Mouse (Mus musculus) hindbrain, embryonic 14.5 days (tissue): Measurements from ENCODE around the gene Apof. TPM values are rescaled to one million over a fixed set of nuclear protein-coding genes. Genes with fewer than 3 reads are reported as not detected.
A peak's percentile ranks its signal among the peaks of the same experiment; 100 is the strongest.

ENCODE experiments used
- ATAC-seq: fragments of 200-750 bp; cut with Nextera tagmentation; 2 replicates; pipeline ENCODE4 v1.8.0; 2017; ENCODE audit warnings: moderate number of reproducible peaks, mild to moderate bottlenecking, moderate TSS enrichment, moderate library complexity; ENCODE audit not compliant: low FRiP score
- DNase-seq: peaks from one replicate; pipeline ENCODE4 v3.0.0-alpha.2; 2015; ENCODE audit warnings: low spot score
- H3K27ac ChIP-seq: fragments of 300-500 bp; sonication (generic); 2 replicates; pipeline ENCODE4 v1.5.1; 2014; ENCODE audit warnings: mild to moderate bottlenecking, moderate library complexity
- H3K27me3 ChIP-seq: fragments of 300-500 bp; sonication (generic); 2 replicates; pipeline ENCODE4 v1.6.1; 2014; ENCODE audit warnings: mild to moderate bottlenecking, low read length, mixed read lengths; ENCODE audit not compliant: control insufficient read depth, insufficient read depth
- H3K36me3 ChIP-seq: fragments of 300-500 bp; sonication (generic); replicated peaks from 2 replicates; pipeline ENCODE4 v1.6.1; 2014; ENCODE audit not compliant: control insufficient read depth, insufficient read depth
- H3K4me1 ChIP-seq: fragments of 300-500 bp; sonication (generic); replicated peaks from 2 replicates; pipeline ENCODE4 v1.6.1; 2014; ENCODE audit warnings: antibody characterized with exemption, low read length, mixed read lengths; ENCODE audit not compliant: control insufficient read depth, insufficient read depth
- H3K4me2 ChIP-seq: fragments of 300-500 bp; sonication (generic); replicated peaks from 2 replicates; pipeline ENCODE4 v1.6.1; 2014; ENCODE audit warnings: mild to moderate bottlenecking, moderate library complexity
- H3K4me3 ChIP-seq: fragments of 300-500 bp; sonication (generic); replicated peaks from 2 replicates; pipeline ENCODE4 v1.5.1; 2014; ENCODE audit warnings: mild to moderate bottlenecking, low read length
- H3K9ac ChIP-seq: fragments of 300-500 bp; sonication (generic); 2 replicates; pipeline ENCODE4 v1.6.1; 2014
- H3K9me3 ChIP-seq: fragments of 300-500 bp; sonication (generic); 2 replicates; pipeline ENCODE4 v1.6.1; 2016; ENCODE audit warnings: low read length; ENCODE audit not compliant: control insufficient read depth
- WGBS: fragments of 180-500 bp; shearing (Covaris S2); extraction: QIAGEN DNeasy Blood & Tissue Kit; methylation state at CpG from one replicate; pipeline ENCODE4 v1.1.7; 2014; 5-methylcytosine and 5-hydroxymethylcytosine counted together
- polyA plus RNA-seq: library from polyadenylated mRNA; unstranded; fragments of >200 nt; fragmentation: Nextera tagmentation; extraction: Ambion mirVana; gene quantifications from 2 replicates; pipeline ENCODE4 v1.2.1, GENCODE M21; 2014

Apof gene
- polyA plus RNA-seq, 1 experiment from 2014 or later: not detected

- Histone ChIP-seq H3K27ac (peak within 1 kb of the TSS; percentile 98), H3K36me3 (peaks cover 3% of the 10 kb centered on the region; the same call in 1 of the 2 replicates), H3K9ac (peak within 1 kb of the TSS; percentile 88), H3K4me3 (peak within 1 kb of the TSS; percentile 57), H3K4me1 (peaks cover 18% of the 10 kb centered on the region), H3K4me2 (peak within 1 kb of the TSS; percentile 68), H3K27me3 (no peaks in the 10 kb centered on the region), H3K9me3 (no peaks in the 10 kb centered on the region)
- WGBS: 2% methylated on average over 37 of the region's 37 CpGs
- DNase-seq (peak; percentile 99), ATAC-seq (peak; percentile 99)
Measured at GRCm38 (mm10) chr10:128303126-128304021, 34.9 kb downstream of the Apof start, which contains the start of gene Pan2. Gene Pan2 (plus strand): TSS chr10:128303335.

GRCm38 (mm10) chr10:128309654-128310053 lies 41.2 kb downstream of the Apof start:
- no peak for DNase-seq
- no peak for ATAC-seq
- peaks cover 2% of the 10 kb centered on the region; the same call in 1 of the 2 replicates for H3K4me1 ChIP-seq
- H3K27me3 ChIP-seq: no peaks in the 10 kb centered on the region
- no peak overlapping the region for H3K4me3 ChIP-seq
- no peaks in the 10 kb centered on the region for H3K9me3 ChIP-seq
- peaks cover 63% of the 10 kb centered on the region for H3K36me3 ChIP-seq
- 86% methylated on average over 7 of the region's 7 CpGs for WGBS
- H3K27ac ChIP-seq: no peak overlapping the region
- no peak overlapping the region for H3K4me2 ChIP-seq
- H3K9ac ChIP-seq: no peak overlapping the region

- Histone ChIP-seq H3K4me1 (no peaks in the 10 kb centered on the region), H3K36me3 (peaks cover 68% of the 10 kb centered on the region), H3K9ac (no peak overlapping the region), H3K4me3 (no peak overlapping the region), H3K27me3 (no peaks in the 10 kb centered on the region), H3K4me2 (no peak overlapping the region), H3K9me3 (no peaks in the 10 kb centered on the region), H3K27ac (no peak overlapping the region; the same call in 1 of the 2 replicates)
- DNase-seq (no peak), ATAC-seq (no peak)
- 49% methylated on average over 11 of the region's 11 CpGs for WGBS
Measured at GRCm38 (mm10) chr10:128310177-128310576, 41.7 kb downstream of the Apof start.

- no peak for ATAC-seq
Measured at GRCm38 (mm10) chr10:128310902-128311301, 42.4 kb downstream of the Apof start.

GRCm38 (mm10) chr10:128315578-128315977 lies 47.1 kb downstream of the Apof start:
- H3K4me1 ChIP-seq: no peaks in the 10 kb centered on the region
- peaks cover 97% of the 10 kb centered on the region for H3K36me3 ChIP-seq
- H3K9ac ChIP-seq: no peak overlapping the region
- H3K27ac ChIP-seq: no peak overlapping the region
- no peak for ATAC-seq
- H3K27me3 ChIP-seq: no peaks in the 10 kb centered on the region
- H3K9me3 ChIP-seq: no peaks in the 10 kb centered on the region
- no peak overlapping the region for H3K4me2 ChIP-seq
- no peak overlapping the region for H3K4me3 ChIP-seq
- DNase-seq: no peak
- WGBS: 95% methylated on average over 8 of the region's 8 CpGs

More at GRCm38 (mm10) chr10:128310902-128311301, 42.4 kb downstream of the Apof start:
- Histone ChIP-seq H3K27me3 (no peaks in the 10 kb centered on the region), H3K4me1 (no peaks in the 10 kb centered on the region), H3K27ac (no peak overlapping the region), H3K9ac (no peak overlapping the region), H3K36me3 (peaks cover 75% of the 10 kb centered on the region), H3K9me3 (no peaks in the 10 kb centered on the region), H3K4me3 (no peak overlapping the region), H3K4me2 (no peak overlapping the region)
- 92% methylated on average over 4 of the region's 4 CpGs for WGBS
- DNase-seq: no peak

Other genes with a start within 250 kb of the Apof start
- 558 and 592 TPM in 2 replicates for gene Naca, start 233.1 kb upstream of the Apof start, polyA plus RNA-seq
- gene Ptges3, start 209.7 kb upstream of the Apof start, polyA plus RNA-seq: 393 and 410 TPM in 2 replicates
- gene Atp5b, start 185.4 kb upstream of the Apof start, polyA plus RNA-seq: 2,242 and 2,471 TPM in 2 replicates
- 17.7 and 19.0 TPM in 2 replicates for gene Baz2a, start 177.1 kb upstream of the Apof start, polyA plus RNA-seq
- gene Rbms2, start 88.4 kb upstream of the Apof start, polyA plus RNA-seq: 7.7 and 8.2 TPM in 2 replicates
- gene Gls2, start 74.2 kb upstream of the Apof start, polyA plus RNA-seq: 1.7 and 1.9 TPM in 2 replicates
- gene Spryd4, start 56.9 kb upstream of the Apof start, polyA plus RNA-seq: 22.4 and 23.2 TPM in 2 replicates
- 0.21 TPM in 1 of 2 replicates, not detected in the other for gene Mip, start 42.8 kb upstream of the Apof start, polyA plus RNA-seq
- 15.4 and 16.7 TPM in 2 replicates for gene Timeless, start 36.6 kb upstream of the Apof start, polyA plus RNA-seq
- gene Apon, start 14.6 kb upstream of the Apof start, polyA plus RNA-seq: 0.19 TPM in 1 of 2 replicates, not detected in the other
- 20.4 and 20.5 TPM in 2 replicates for gene Stat2, start 1.9 kb downstream of the Apof start, polyA plus RNA-seq
- 0.25 and 0.28 TPM in 2 replicates for gene Il23a, start 30.1 kb downstream of the Apof start, polyA plus RNA-seq
- 17.7 and 19.2 TPM in 2 replicates for gene Pan2, start 34.7 kb downstream of the Apof start, polyA plus RNA-seq
- 187 and 215 TPM in 2 replicates for gene Cnpy2, start 53.8 kb downstream of the Apof start, polyA plus RNA-seq
- 271 and 304 TPM in 2 replicates for gene Cs, start 69.1 kb downstream of the Apof start, polyA plus RNA-seq
- gene Coq10a, start 100.3 kb downstream of the Apof start, polyA plus RNA-seq: 50.8 and 54.2 TPM in 2 replicates
- 13.0 and 15.4 TPM in 2 replicates for gene Ankrd52, start 108.4 kb downstream of the Apof start, polyA plus RNA-seq
- 0.22 TPM in 1 of 2 replicates, not detected in the other for gene Slc39a5, start 132.6 kb downstream of the Apof start, polyA plus RNA-seq
- 134 and 140 TPM in 2 replicates for gene Nabp2, start 142.8 kb downstream of the Apof start, polyA plus RNA-seq
- gene Rnf41, start 143.0 kb downstream of the Apof start, polyA plus RNA-seq: 70.9 and 83.7 TPM in 2 replicates
- 184 and 191 TPM in 2 replicates for gene Smarcc2, start 190.6 kb downstream of the Apof start, polyA plus RNA-seq
- 825 and 884 TPM in 2 replicates for gene Myl6, start 225.5 kb downstream of the Apof start, polyA plus RNA-seq
- 5.8 and 6.1 TPM in 2 replicates for gene Myl6b, start 230.0 kb downstream of the Apof start, polyA plus RNA-seq